Mouse (Mus musculus) CH12.LX (cell line): ENCODE measurements at regions not wholly inside any gene's neighbourhood (a gene's known extent, or its start where the extent isn't known, plus 50 kb on each side); places are given as distances from the start of the nearest gene placed in this dataset.

ENCODE experiments used
- DNase-seq: peaks from one replicate; pipeline ENCODE4 v3.0.0-alpha.2; 2013; ENCODE audit errors: extremely low read depth
- H3K27ac ChIP-seq: 2 replicates; pipeline ENCODE4 v1.5.1; 2012; ENCODE audit warnings: low read depth, mild to moderate bottlenecking, control low read depth, moderate library complexity; ENCODE audit not compliant: insufficient read depth
- H3K27me3 ChIP-seq: replicated peaks from 2 replicates; pipeline ENCODE3; 2012; ENCODE audit warnings: inconsistent platforms
- H3K36me3 ChIP-seq, 2 experiments: replicated peaks in 1 of 2; 2 replicates each; pipeline versions ENCODE3 to v1.6.1; 2012; ENCODE audit warnings: inconsistent platforms in 1 of 2, low read length in 1 of 2, mild to moderate bottlenecking in 1 of 2, mixed read lengths in 1 of 2, moderate library complexity in 1 of 2; ENCODE audit not compliant: control insufficient read depth in 1 of 2, insufficient read depth in 1 of 2
- H3K4me1 ChIP-seq, 2 experiments: 2 replicates each; pipeline ENCODE4 v1.6.1; 2012; ENCODE audit warnings: inconsistent platforms in 1 of 2, moderate library complexity in 1 of 2; ENCODE audit not compliant: insufficient read depth in 2 of 2, control insufficient read depth in 1 of 2
- H3K4me2 ChIP-seq: 2 replicates; pipeline ENCODE4 v1.6.1; 2012; ENCODE audit warnings: low read depth, mild to moderate bottlenecking, control low read depth; ENCODE audit not compliant: poor library complexity, insufficient read depth, severe bottlenecking
- H3K4me3 ChIP-seq, 3 experiments: fragments of 150-350 bp in 1 of 3; sonication (generic) in 1 of 3; replicated peaks in 1 of 3; 2 replicates each; pipeline versions ENCODE3 to v1.5.1; 2011 to 2012; ENCODE audit warnings: low read depth in 2 of 3, low read length in 2 of 3, mild to moderate bottlenecking in 2 of 3, moderate library complexity in 2 of 3, control low read depth in 1 of 3, improper control_type of control experiment in 1 of 3, inconsistent platforms in 1 of 3, mixed read lengths in 1 of 3; ENCODE audit not compliant: poor library complexity in 1 of 3
- H3K79me2 ChIP-seq: replicated peaks from 2 replicates; pipeline ENCODE4 v1.6.1; 2012; ENCODE audit warnings: mild to moderate bottlenecking, moderate library complexity; ENCODE audit not compliant: control insufficient read depth, poor library complexity, insufficient read depth, severe bottlenecking; ENCODE audit errors: extremely low read depth
- H3K9ac ChIP-seq: 2 replicates; pipeline ENCODE4 v1.6.1; 2012; ENCODE audit warnings: low read depth, mild to moderate bottlenecking, control low read depth, moderate library complexity; ENCODE audit not compliant: insufficient read depth
- H3K9me3 ChIP-seq: replicated peaks from 2 replicates; pipeline ENCODE3; 2012; ENCODE audit warnings: low read length, inconsistent platforms, mixed read lengths
- CHD2 ChIP-seq: IDR thresholded peaks from 2 replicates; pipeline ENCODE4 v1.6.1; 2011; ENCODE audit warnings: low read length, improper control_type of control experiment
- EP300 ChIP-seq: IDR thresholded peaks from 2 replicates; pipeline ENCODE4 v1.6.1; 2011; ENCODE audit warnings: low read length, improper control_type of control experiment
- ETS1 ChIP-seq: conservative IDR thresholded peaks from 2 replicates; pipeline ENCODE4 v1.6.1; 2012; ENCODE audit warnings: low read depth, mild to moderate bottlenecking, inconsistent platforms, low read length, improper control_type of control experiment, moderate library complexity
- GABPA ChIP-seq: IDR thresholded peaks from 2 replicates; pipeline ENCODE4 v1.6.1; 2012; ENCODE audit warnings: low read depth, low read length, improper control_type of control experiment, inconsistent platforms; ENCODE audit not compliant: insufficient replicate concordance
- IRF4 ChIP-seq: IDR thresholded peaks from 2 replicates; pipeline ENCODE4 v1.6.1; 2014; ENCODE audit warnings: low read depth, mild to moderate bottlenecking, inconsistent platforms, low read length, improper control_type of control experiment
- JUND ChIP-seq: conservative IDR thresholded peaks from 2 replicates; pipeline ENCODE4 v1.6.1; 2011; ENCODE audit warnings: low read depth, low read length, improper control_type of control experiment
- KAT2A ChIP-seq: IDR thresholded peaks from 2 replicates; pipeline ENCODE4 v1.6.1; 2012; ENCODE audit warnings: low read length, improper control_type of control experiment, inconsistent platforms; ENCODE audit not compliant: insufficient replicate concordance
- MAX ChIP-seq: IDR thresholded peaks from 2 replicates; pipeline ENCODE4 v1.6.1; 2011; ENCODE audit warnings: low read length, improper control_type of control experiment
- MEF2A ChIP-seq: IDR thresholded peaks from 2 replicates; pipeline ENCODE4 v1.6.1; 2014; ENCODE audit warnings: low read depth, mild to moderate bottlenecking, inconsistent platforms, low read length, improper control_type of control experiment, borderline replicate concordance
- MYC ChIP-seq: IDR thresholded peaks from 2 replicates; pipeline ENCODE4 v1.6.1; 2011; ENCODE audit warnings: low read depth, mild to moderate bottlenecking, improper control_type of control experiment, low read length
- NELFE ChIP-seq: IDR thresholded peaks from 2 replicates; pipeline ENCODE4 v1.6.1; 2011; ENCODE audit warnings: low read depth, low read length, improper control_type of control experiment
- NRF1 ChIP-seq: IDR thresholded peaks from 2 replicates; pipeline ENCODE4 v1.6.1; 2014; ENCODE audit warnings: low read depth, mild to moderate bottlenecking, inconsistent platforms, low read length, improper control_type of control experiment, moderate library complexity
- POLR2A ChIP-seq: IDR thresholded peaks from 2 replicates; pipeline ENCODE4 v1.6.1; 2011; ENCODE audit warnings: low read depth, mild to moderate bottlenecking, improper control_type of control experiment, low read length
- POLR2AphosphoS2 ChIP-seq: IDR thresholded peaks from 2 replicates; pipeline ENCODE4 v1.6.1; 2011; ENCODE audit warnings: low read depth, low read length, improper control_type of control experiment
- RAD21 ChIP-seq: IDR thresholded peaks from 2 replicates; pipeline ENCODE4 v1.6.1; 2011; ENCODE audit warnings: low read depth, mild to moderate bottlenecking, low read length, improper control_type of control experiment, moderate library complexity
- SIN3A ChIP-seq: IDR thresholded peaks from 2 replicates; pipeline ENCODE4 v1.6.1; 2012; ENCODE audit warnings: low read length, improper control_type of control experiment, inconsistent platforms
- TCF12 ChIP-seq: IDR thresholded peaks from 2 replicates; pipeline ENCODE4 v1.6.1; 2014; ENCODE audit warnings: low read depth, mild to moderate bottlenecking, inconsistent platforms, low read length, improper control_type of control experiment
- UBTF ChIP-seq: IDR thresholded peaks from 2 replicates; pipeline ENCODE4 v1.6.1; 2012; ENCODE audit warnings: low read depth, mild to moderate bottlenecking, inconsistent platforms, low read length, improper control_type of control experiment, moderate library complexity
- USF1 ChIP-seq: IDR thresholded peaks from 2 replicates; pipeline ENCODE4 v1.6.1; 2014; ENCODE audit warnings: low read depth, mild to moderate bottlenecking, inconsistent platforms, low read length, improper control_type of control experiment
- ZC3H11A ChIP-seq: IDR thresholded peaks from 2 replicates; pipeline ENCODE4 v1.6.1; 2012; ENCODE audit warnings: low read depth, mild to moderate bottlenecking, inconsistent platforms, low read length, improper control_type of control experiment
- dilution Hi-C: fragments of 300-500 bp; cut with MboI; formaldehyde crosslinking; loops from 2 replicates; pipeline ENCODE4 v1.14.3; 2020; ENCODE audit warnings: low sequenced_read_pairs; ENCODE audit not compliant: extremely low pct_unique_long_range_greater_than_20kb, extremely low pct_ligation_motif_present
- in situ Hi-C: fragments of 300-500 bp; cut with MboI; formaldehyde crosslinking; loops from 3 replicates; pipeline ENCODE4 v1.14.3; 2019; ENCODE audit warnings: low sequenced_read_pairs, low pct_ligation_motif_present, low pct_unique_long_range_greater_than_20kb, mixed read lengths

DNA sequence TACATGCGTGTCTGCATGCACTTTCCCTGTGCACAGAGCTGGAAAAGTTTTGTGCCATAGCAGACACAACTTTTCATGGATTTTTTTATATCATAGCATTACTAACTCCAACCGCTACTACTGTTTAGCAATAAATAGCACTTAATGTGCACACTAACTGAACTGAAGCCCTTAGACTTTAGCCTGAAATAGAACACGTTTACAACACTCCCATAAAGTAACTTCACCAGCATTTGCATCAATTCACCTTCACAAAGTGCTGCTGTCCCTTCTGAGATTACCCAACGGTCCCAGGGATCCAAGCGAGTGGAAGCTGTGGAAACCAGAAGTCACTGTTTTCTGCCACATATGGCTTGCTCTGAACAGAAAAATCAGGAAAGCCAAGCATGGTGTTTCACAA, 161.9 kb upstream of the Smim15 start:
- Histone ChIP-seq H3K4me2 (no peak overlapping the region), H3K36me3 (peaks cover 0 to 3% of the 10 kb centered on the region in 2 experiments), H3K27me3 (peaks cover 3% of the 10 kb centered on the region)
- dilution Hi-C loops: no loop called here
- TF ChIP-seq MEF2A (no peak), NRF1 (no peak), UBTF (no peak), KAT2A (no peak), IRF4 (no peak), NELFE (no peak), CHD2 (no peak), JUND (no peak), EP300 (no peak), ZC3H11A (no peak), ETS1 (no peak), MAX (no peak)
- TF ChIP-seq, all 38 proteins: peak for 0
- peaks cover 4% of the 10 kb centered on the region for H3K9me3 ChIP-seq
- peaks cover 4 to 14% of the 10 kb centered on the region in 2 experiments; a peak in 3 of 4 replicates for H3K4me1 ChIP-seq
- DNase-seq: no peak
- in situ Hi-C loops: loop anchor here (25.0 kb wide), 2 partner anchors 420 to 430 kb away; partner anchors contain the start of gene Depdc1b
- H3K4me3 ChIP-seq: no peak overlapping the region
- H3K79me2 ChIP-seq: peaks cover 11% of the 10 kb centered on the region
- H3K27ac ChIP-seq: no peak overlapping the region
- no peak overlapping the region for H3K9ac ChIP-seq

DNA sequence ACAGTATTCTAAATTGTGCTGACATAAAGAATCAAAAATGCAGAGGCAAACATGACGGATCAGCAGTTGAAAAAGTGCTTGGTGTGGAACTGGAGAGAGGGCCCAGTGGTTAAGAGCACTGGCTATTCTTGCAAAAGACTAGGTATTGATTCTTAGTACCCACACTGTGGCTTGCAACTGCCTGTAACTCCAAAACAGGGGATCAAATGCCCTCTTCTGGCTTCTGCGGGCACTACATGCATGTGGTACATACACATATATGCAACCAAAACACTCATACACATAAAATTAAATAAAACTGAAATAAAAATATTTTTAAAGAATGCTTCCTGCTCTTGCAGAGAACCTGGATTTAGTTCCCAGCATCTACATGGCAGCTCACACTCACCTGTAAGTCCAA, 163.7 kb upstream of the Smim15 start:
- H3K36me3 ChIP-seq: peaks cover 0 to 3% of the 10 kb centered on the region in 2 experiments
- no peak overlapping the region for H3K9ac ChIP-seq
- in situ Hi-C loops: loop anchor here (25.0 kb wide), 2 partner anchors 418 to 432 kb away; partner anchors contain the start of gene Depdc1b
- no peak overlapping the region for H3K27ac ChIP-seq
- dilution Hi-C loops: no loop called here
- peaks cover 4% of the 10 kb centered on the region for H3K9me3 ChIP-seq
- peaks cover 4 to 14% of the 10 kb centered on the region in 2 experiments; a peak in 3 of 4 replicates for H3K4me1 ChIP-seq
- H3K79me2 ChIP-seq: peaks cover 10% of the 10 kb centered on the region
- DNase-seq: no peak
- H3K4me2 ChIP-seq: no peak overlapping the region
- H3K27me3 ChIP-seq: no peaks in the 10 kb centered on the region
- no peak overlapping the region for H3K4me3 ChIP-seq
- TF ChIP-seq POLR2AphosphoS2 (no peak), SIN3A (no peak), TCF12 (no peak), POLR2A (no peak), GABPA (no peak), IRF4 (no peak), USF1 (no peak), MYC (no peak), UBTF (no peak), MEF2A (no peak), RAD21 (no peak; the same call in none of the 2 replicates), KAT2A (no peak)
